Mouse (Mus musculus) stomach, embryonic 14.5 days (tissue): ENCODE data around the gene Maz. TPM values are rescaled to one million over a fixed set of nuclear protein-coding genes. Genes with fewer than 3 reads are reported as not detected.

Experiments used
- ATAC-seq: fragments of 200-750 bp; cut with Nextera tagmentation; 2 replicates; pipeline ENCODE4 v1.8.0; 2017; ENCODE audit warnings: low read depth, moderate TSS enrichment; ENCODE audit not compliant: insufficient number of reproducible peaks, insufficient read depth, low FRiP score
- H3K27ac ChIP-seq: fragments of 300-500 bp; sonication (generic); 2 replicates; pipeline ENCODE4 v1.5.1; 2014; ENCODE audit warnings: mild to moderate bottlenecking, low read length, moderate library complexity, mixed read lengths
- H3K27me3 ChIP-seq: fragments of 300-500 bp; sonication (generic); 2 replicates; pipeline ENCODE4 v1.6.1; 2014; ENCODE audit warnings: low read length, control low read depth, mixed read lengths; ENCODE audit not compliant: control insufficient read depth, insufficient read depth
- H3K36me3 ChIP-seq: fragments of 300-500 bp; sonication (generic); 2 replicates; pipeline ENCODE4 v1.6.1; 2014; ENCODE audit warnings: mild to moderate bottlenecking, control low read depth, low read length, moderate library complexity, mixed read lengths; ENCODE audit not compliant: control insufficient read depth, insufficient read depth
- H3K4me1 ChIP-seq: fragments of 300-500 bp; sonication (generic); 2 replicates; pipeline ENCODE4 v1.6.1; 2014; ENCODE audit warnings: low read length, control low read depth, mixed read lengths; ENCODE audit not compliant: control insufficient read depth, insufficient read depth
- H3K4me2 ChIP-seq: fragments of 300-500 bp; sonication (generic); replicated peaks from 2 replicates; pipeline ENCODE4 v1.6.1; 2014; ENCODE audit warnings: low read depth, low read length, control low read depth
- H3K4me3 ChIP-seq: fragments of 300-500 bp; sonication (generic); 2 replicates; pipeline ENCODE4 v1.5.1; 2014; ENCODE audit warnings: low read depth, low read length, control low read depth
- H3K9ac ChIP-seq: fragments of 300-500 bp; sonication (generic); replicated peaks from 2 replicates; pipeline ENCODE4 v1.6.1; 2014; ENCODE audit warnings: low read depth, mild to moderate bottlenecking, control low read depth, low read length, moderate library complexity, mixed read lengths
- H3K9me3 ChIP-seq: fragments of 300-500 bp; sonication (generic); 2 replicates; pipeline ENCODE4 v1.6.1; 2016; ENCODE audit warnings: low read depth, low read length, control low read depth; ENCODE audit not compliant: control insufficient read depth
- WGBS: fragments of 180-500 bp; shearing (Covaris S2); extraction: QIAGEN DNeasy Blood & Tissue Kit; methylation state at CpG from one replicate; pipeline ENCODE4 v1.1.7; 2014; 5-methylcytosine and 5-hydroxymethylcytosine counted together
- polyA plus RNA-seq: library from polyadenylated mRNA; unstranded; fragments of >200 nt; fragmentation: Nextera tagmentation; extraction: Ambion mirVana; gene quantifications from 2 replicates; pipeline ENCODE4 v1.2.1, GENCODE M21; 2014

Maz gene
- polyA plus RNA-seq, 1 experiment from 2014 or later, result 50.3 TPM

GRCm38 (mm10) chr7:127031244-127031643 is 4.4 kb upstream of the Maz start:
- no peaks in the 10 kb centered on the region for H3K9me3 ChIP-seq
- 81% methylated on average over 1 of the region's 1 CpGs for WGBS
- H3K9ac ChIP-seq, result no peak overlapping the region
- H3K4me2 ChIP-seq, result no peak overlapping the region
- no peak overlapping the region for H3K4me3 ChIP-seq
- ATAC-seq, result no peak
- H3K27me3 ChIP-seq, result no peaks in the 10 kb centered on the region
- H3K27ac ChIP-seq, result no peak overlapping the region
- peaks cover 56% of the 10 kb centered on the region for H3K36me3 ChIP-seq
- peaks cover 6% of the 10 kb centered on the region; the same call in 1 of the 2 replicates for H3K4me1 ChIP-seq

DNA sequence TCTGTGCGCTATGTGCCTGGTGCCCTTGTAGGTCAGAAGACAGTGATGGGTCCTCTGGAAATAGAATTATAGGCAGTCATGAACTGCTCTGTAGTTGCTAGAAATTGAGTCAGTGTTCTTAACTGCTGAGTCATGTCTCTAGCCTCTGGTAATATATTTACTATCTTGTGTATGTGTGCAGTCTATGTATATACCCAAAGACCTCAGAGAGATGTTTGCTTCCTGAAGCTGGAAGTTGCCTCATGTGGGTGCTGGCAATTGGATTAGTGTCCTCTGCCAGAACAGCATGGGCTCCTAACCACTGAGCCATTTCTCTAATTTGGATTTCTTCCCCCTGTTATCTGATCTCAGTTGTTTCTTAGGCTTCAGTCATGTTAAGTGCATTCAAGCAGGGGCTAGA is 3.3 kb upstream of the Maz start:
- Histone ChIP-seq H3K27ac (no peak overlapping the region), H3K4me2 (no peak overlapping the region), H3K9ac (no peak overlapping the region), H3K4me1 (peaks cover 6% of the 10 kb centered on the region; the same call in 1 of the 2 replicates), H3K9me3 (no peaks in the 10 kb centered on the region), H3K4me3 (no peak overlapping the region), H3K27me3 (no peaks in the 10 kb centered on the region), H3K36me3 (peaks cover 49% of the 10 kb centered on the region)
- 97% methylated on average over 1 of the region's 1 CpGs for WGBS
- no peak for ATAC-seq

GRCm38 (mm10) chr7:127027885-127028284 is 1.0 kb upstream of the Maz start:
- peaks cover 25% of the 10 kb centered on the region for H3K4me1 ChIP-seq
- peak overlapping the region; percentile 53 for H3K4me2 ChIP-seq
- ATAC-seq, result no peak
- peak overlapping the region; percentile 37 for H3K9ac ChIP-seq
- H3K36me3 ChIP-seq, result peaks cover 46% of the 10 kb centered on the region
- WGBS, result 63% methylated on average over 8 of the region's 8 CpGs
- H3K27me3 ChIP-seq, result no peaks in the 10 kb centered on the region
- peak overlapping the region; percentile 99 for H3K27ac ChIP-seq
- peak overlapping the region; percentile 95 for H3K4me3 ChIP-seq
- no peaks in the 10 kb centered on the region for H3K9me3 ChIP-seq

DNA sequence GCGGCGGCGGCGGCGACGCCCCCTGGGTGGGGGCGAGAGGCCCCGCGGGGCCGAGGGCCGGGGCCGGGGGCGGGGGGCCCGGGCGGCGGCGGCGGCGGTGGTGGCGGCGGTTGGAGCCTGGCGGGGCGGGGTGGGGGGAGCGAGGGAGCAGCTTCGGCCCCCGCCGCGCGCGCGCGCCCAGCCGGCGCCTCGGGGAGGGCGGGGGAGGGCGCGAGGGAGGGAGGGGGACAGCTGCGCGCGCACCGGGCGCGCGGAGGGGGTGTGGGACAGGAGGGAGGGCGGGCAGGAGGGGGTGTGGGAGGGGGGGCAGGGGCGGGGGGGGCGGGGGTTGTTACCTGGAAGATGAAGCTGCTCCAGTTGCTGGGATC is 237 bp downstream of the Maz start:
- no peaks in the 10 kb centered on the region for H3K9me3 ChIP-seq
- 0% methylated on average over 6 of the region's 48 CpGs for WGBS
- peak overlapping the region; percentile 95 for H3K4me3 ChIP-seq
- peaks cover 46% of the 10 kb centered on the region for H3K36me3 ChIP-seq
- peak overlapping the region; percentile 99 for H3K27ac ChIP-seq
- no peak; the same call in 1 of the 2 replicates for ATAC-seq
- peak overlapping the region; percentile 99 for H3K4me2 ChIP-seq
- H3K9ac ChIP-seq, result peak overlapping the region; percentile 99
- H3K27me3 ChIP-seq, result no peaks in the 10 kb centered on the region
- H3K4me1 ChIP-seq, result peaks cover 38% of the 10 kb centered on the region

- Histone ChIP-seq H3K27ac (peak overlapping the region; percentile 99), H3K36me3 (peaks cover 43% of the 10 kb centered on the region), H3K4me3 (peak overlapping the region; percentile 95), H3K9me3 (no peaks in the 10 kb centered on the region), H3K4me2 (peak overlapping the region; percentile 99), H3K27me3 (no peaks in the 10 kb centered on the region), H3K9ac (peak overlapping the region; percentile 99), H3K4me1 (peaks cover 42% of the 10 kb centered on the region)
- WGBS, result 2% methylated on average over 36 of the region's 48 CpGs
- peak; percentile 20 for ATAC-seq
Measured at GRCm38 (mm10) chr7:127026161-127026600, 656 bp downstream of the Maz start.

- peaks cover 43% of the 10 kb centered on the region for H3K4me1 ChIP-seq
Measured at GRCm38 (mm10) chr7:127025556-127026160, 1.2 kb downstream of the Maz start.

GRCm38 (mm10) chr7:127024755-127025555 is 1.9 kb downstream of the Maz start:
- Histone ChIP-seq H3K4me2 (peak overlapping the region; percentile 99), H3K36me3 (peaks cover 35% of the 10 kb centered on the region), H3K4me3 (peak overlapping the region; percentile 95), H3K27me3 (no peaks in the 10 kb centered on the region), H3K9ac (peak overlapping the region; percentile 99), H3K27ac (peak overlapping the region; percentile 99), H3K9me3 (no peaks in the 10 kb centered on the region), H3K4me1 (peaks cover 46% of the 10 kb centered on the region)
- under 1% methylated on average over 30 of the region's 30 CpGs for whole genome bisulfite sequencing
- peak; percentile 14; the same call in 1 of the 2 replicates for ATAC-seq

More at GRCm38 (mm10) chr7:127025556-127026160, 1.2 kb downstream of the Maz start:
- peak overlapping the region; percentile 99 for H3K9ac ChIP-seq
- peaks cover 38% of the 10 kb centered on the region for H3K36me3 ChIP-seq
- H3K27ac ChIP-seq, result peak overlapping the region; percentile 99
- no peak for ATAC-seq
- WGBS, result under 1% methylated on average over 65 of the region's 65 CpGs
- no peaks in the 10 kb centered on the region for H3K27me3 ChIP-seq
- H3K4me3 ChIP-seq, result peak overlapping the region; percentile 95
- H3K4me2 ChIP-seq, result peak overlapping the region; percentile 99
- no peaks in the 10 kb centered on the region for H3K9me3 ChIP-seq

DNA sequence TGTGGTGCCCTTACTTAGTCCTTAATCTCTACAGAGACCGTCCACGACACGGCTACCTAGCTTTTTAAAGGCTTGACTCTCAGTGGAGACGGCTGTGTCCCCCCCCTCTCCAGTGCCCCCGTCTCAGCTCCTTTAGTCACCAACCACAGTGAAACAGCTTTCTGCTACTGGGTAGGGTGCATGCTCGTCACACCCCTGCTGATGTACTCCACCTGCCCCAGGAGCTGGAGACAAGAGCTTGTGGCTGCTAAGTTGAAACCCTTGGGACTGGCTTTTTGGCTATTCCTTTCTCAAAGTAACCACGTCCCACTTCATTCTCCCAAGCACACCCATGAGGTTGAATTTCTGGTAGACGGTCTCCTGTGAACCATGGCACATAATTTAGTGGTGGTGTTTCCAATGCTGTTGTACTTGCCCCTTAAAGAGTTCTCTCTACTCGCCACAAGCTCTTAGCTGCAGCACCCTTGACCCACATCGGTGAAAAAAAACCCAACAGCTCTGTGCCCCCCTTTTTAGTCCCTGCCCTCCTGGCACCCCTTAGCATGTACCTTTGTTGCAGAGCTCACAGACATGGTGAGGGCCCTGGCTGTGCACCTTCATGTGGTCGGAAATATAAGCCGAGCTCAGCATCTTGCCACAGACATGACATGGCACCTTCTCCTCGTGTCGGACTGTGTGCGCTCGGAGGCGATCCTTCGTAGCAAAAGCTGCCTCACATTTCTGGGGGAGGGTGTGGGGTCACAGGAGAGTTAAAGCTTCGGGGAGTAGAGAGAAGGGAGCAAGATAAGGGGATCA is 2.7 kb downstream of the Maz start:
- H3K9ac ChIP-seq, result peak overlapping the region; percentile 99
- WGBS, result 15% methylated on average over 19 of the region's 19 CpGs
- H3K36me3 ChIP-seq, result peaks cover 30% of the 10 kb centered on the region
- no peaks in the 10 kb centered on the region for H3K9me3 ChIP-seq
- no peaks in the 10 kb centered on the region for H3K27me3 ChIP-seq
- H3K4me2 ChIP-seq, result peak overlapping the region; percentile 99
- ATAC-seq, result no peak
- H3K4me1 ChIP-seq, result peaks cover 55% of the 10 kb centered on the region
- H3K27ac ChIP-seq, result peak overlapping the region; percentile 99; the same call in 1 of the 2 replicates
- peak overlapping the region; percentile 95 for H3K4me3 ChIP-seq
